Mouse (Mus musculus) left cerebral cortex, adult 9 months (tissue): ENCODE results near the gene Rasgrp3.
"Not testable (repeated sequence)": the region's sequence is repeated elsewhere in the genome, so short reads cannot be mapped to it uniquely, and the experiment has no call there.

ENCODE experiments used
- DNase-seq, 2 experiments: peaks; one replicate each; pipeline ENCODE4 v3.0.0; 2022; ENCODE audit warnings: low spot score in 2 of 2

Rasgrp3 gene

GRCm38 (mm10) chr17:75461771-75462170 lies 26.1 kb downstream of the Rasgrp3 start:
- DNase-seq = peak in 1 of 2 experiments; percentile 28

- not testable (repeated sequence) for DNase-seq
Measured at GRCm38 (mm10) chr17:75463223-75463622, 27.5 kb downstream of the Rasgrp3 start.

GRCm38 (mm10) chr17:75463645-75464044 lies 27.9 kb downstream of the Rasgrp3 start:
- no peak for DNase-seq

- DNase-seq = no peak
Measured at GRCm38 (mm10) chr17:75464331-75464982, 28.8 kb downstream of the Rasgrp3 start.

GRCm38 (mm10) chr17:75464983-75465634 lies 29.4 kb downstream of the Rasgrp3 start:
- peak; percentile 77 to 87 for DNase-seq

- no peak for DNase-seq
Measured at GRCm38 (mm10) chr17:75465635-75465997, 29.9 kb downstream of the Rasgrp3 start.

GRCm38 (mm10) chr17:75466948-75467347 lies 31.3 kb downstream of the Rasgrp3 start:
- no peak for DNase-seq

GRCm38 (mm10) chr17:75467526-75467925 lies 31.8 kb downstream of the Rasgrp3 start:
- DNase-seq = no peak

- no peak for DNase-seq
Measured at GRCm38 (mm10) chr17:75468479-75469114, 32.9 kb downstream of the Rasgrp3 start.

GRCm38 (mm10) chr17:75470325-75470724 lies 34.6 kb downstream of the Rasgrp3 start:
- DNase-seq = no peak

GRCm38 (mm10) chr17:75470885-75471610 lies 35.4 kb downstream of the Rasgrp3 start:
- DNase-seq = no peak

- DNase-seq = no peak
Measured at GRCm38 (mm10) chr17:75471644-75472253, 36.1 kb downstream of the Rasgrp3 start.

- DNase-seq = no peak
Measured at GRCm38 (mm10) chr17:75472379-75472778, 36.7 kb downstream of the Rasgrp3 start.

GRCm38 (mm10) chr17:75475985-75476384 lies 40.3 kb downstream of the Rasgrp3 start:
- DNase-seq = no peak

- DNase-seq = no peak
Measured at GRCm38 (mm10) chr17:75476736-75477416, 41.2 kb downstream of the Rasgrp3 start.

- no peak for DNase-seq
Measured at GRCm38 (mm10) chr17:75477655-75478054, 42.0 kb downstream of the Rasgrp3 start.

- no peak for DNase-seq
Measured at GRCm38 (mm10) chr17:75478836-75479235, 43.1 kb downstream of the Rasgrp3 start.

GRCm38 (mm10) chr17:75479663-75480062 lies 44.0 kb downstream of the Rasgrp3 start:
- no peak for DNase-seq

- DNase-seq = no peak
Measured at GRCm38 (mm10) chr17:75480379-75480778, 44.7 kb downstream of the Rasgrp3 start.

- peak; percentile 29 to 35 for DNase-seq
Measured at GRCm38 (mm10) chr17:75486205-75486604, 50.5 kb downstream of the Rasgrp3 start.

- no peak for DNase-seq
Measured at GRCm38 (mm10) chr17:75495213-75495612, 59.5 kb downstream of the Rasgrp3 start.
